Mouse (Mus musculus): ENCODE data around the gene Vgll4.
A peak's percentile ranks its signal among the peaks of the same experiment; 100 is the strongest.

- TF ChIP-seq CTCF (IDR thresholded peaks at IDR 0.05) (peak; percentile 28), EP300 (IDR thresholded peaks at IDR 0.05; ENCODE audit: insufficient read depth, low read depth, low read length) (peak; percentile 88), POLR2A (IDR thresholded peaks at IDR 0.05; ENCODE audit: insufficient read depth, low read depth, low read length) (peak; percentile 43)
Measured at GRCm38 (mm10) chr6:114875018-114875558, 94.7 kb downstream of the Vgll4 start.

Data from heart, adult 2 months (tissue).